Mouse (Mus musculus): ENCODE results near the gene Sp6.

DNA sequence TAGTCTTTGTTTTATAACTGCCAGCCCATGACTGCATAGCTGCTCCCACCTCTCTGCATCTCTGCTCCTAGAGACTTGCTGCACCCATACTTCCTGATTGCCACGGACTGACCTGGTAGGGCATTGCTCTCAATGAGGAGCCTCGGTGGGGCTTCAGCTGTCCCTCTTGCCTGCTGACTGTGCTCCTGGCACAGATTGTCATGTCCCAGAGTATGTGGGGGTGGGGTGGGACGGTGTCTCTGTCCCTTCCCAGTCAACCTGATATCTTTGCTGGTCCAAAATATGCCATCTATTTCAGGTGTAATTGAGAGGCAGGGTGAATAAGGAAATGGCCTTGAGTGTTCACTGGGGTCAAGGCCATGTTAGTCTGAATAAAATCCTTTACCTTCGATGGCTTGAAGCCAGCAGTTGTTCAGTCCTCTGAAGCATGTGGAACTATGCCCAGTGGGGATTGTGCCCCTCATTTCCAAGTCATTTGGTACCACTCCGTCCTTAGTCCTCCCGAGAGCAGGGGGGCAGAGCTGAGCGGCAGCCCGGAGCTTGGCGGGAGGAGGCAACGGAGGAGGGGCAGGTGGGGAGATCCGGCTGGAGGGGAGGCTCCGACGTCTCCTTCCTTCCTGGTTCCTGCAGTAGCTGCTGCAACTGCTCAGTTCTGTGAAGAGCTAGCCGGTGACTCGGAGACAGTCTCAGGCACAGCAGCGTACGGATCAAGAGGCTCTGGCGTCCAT, 37.2 kb downstream of the Sp6 start, which contains the start of gene Osbpl7:
- peak; percentile 66 for TF ChIP-seq CTCF (IDR thresholded peaks at IDR 0.05; ENCODE audit: low read depth)
- TF ChIP-seq EP300 (optimal IDR thresholded peaks at IDR 0.05), result no peak
